Mouse (Mus musculus) gonadal fat pad, adult 2 months (tissue): ENCODE data around the gene Fam167b. TPM values are rescaled to one million over a fixed set of nuclear protein-coding genes. Genes with fewer than 3 reads are reported as not detected.

Source experiments
- DNase-seq: peaks from one replicate; pipeline ENCODE4 v3.0.0-alpha.2; 2012; ENCODE audit warnings: low read depth
- polyA plus RNA-seq: library from polyadenylated mRNA; depleted of rRNA; stranded (reverse); fragments of >200 nt; gene quantifications from 2 replicates; pipeline ENCODE4 v1.2.3, GENCODE M21; 2012; rRNA removed

Gene Fam167b
- polyA plus RNA-seq, result 4.0 and 4.6 TPM in 2 replicates

DNA sequence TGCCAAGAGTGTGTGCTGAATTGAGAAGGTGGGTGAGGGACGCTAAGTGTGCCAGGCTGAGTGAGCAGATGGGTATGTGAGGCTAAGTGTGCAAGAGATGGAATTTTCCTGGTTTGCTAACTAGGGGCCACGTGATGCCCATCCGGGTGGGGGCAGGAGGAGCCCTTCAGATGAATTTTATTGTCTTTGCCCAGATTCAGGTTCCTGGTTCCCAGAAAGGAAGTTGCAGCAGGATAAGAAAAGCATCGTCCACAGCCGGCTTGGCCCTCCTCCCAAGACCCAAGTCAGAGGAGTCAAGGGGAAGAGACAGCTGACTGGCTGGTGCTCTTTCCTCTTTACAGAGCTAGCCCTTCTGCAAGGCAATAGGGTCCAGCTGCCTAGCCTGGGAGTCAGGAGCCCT lies at the start of gene Fam167b:
Gene Fam167b, minus strand, starts transcription at position 84 of the 400 bp plus-strand sequence.
- DNase-seq, result no peak

- DNase-seq, result no peak
Measured at GRCm38 (mm10) chr4:129626035-129626434, 47.7 kb upstream of the Fam167b start.

DNA sequence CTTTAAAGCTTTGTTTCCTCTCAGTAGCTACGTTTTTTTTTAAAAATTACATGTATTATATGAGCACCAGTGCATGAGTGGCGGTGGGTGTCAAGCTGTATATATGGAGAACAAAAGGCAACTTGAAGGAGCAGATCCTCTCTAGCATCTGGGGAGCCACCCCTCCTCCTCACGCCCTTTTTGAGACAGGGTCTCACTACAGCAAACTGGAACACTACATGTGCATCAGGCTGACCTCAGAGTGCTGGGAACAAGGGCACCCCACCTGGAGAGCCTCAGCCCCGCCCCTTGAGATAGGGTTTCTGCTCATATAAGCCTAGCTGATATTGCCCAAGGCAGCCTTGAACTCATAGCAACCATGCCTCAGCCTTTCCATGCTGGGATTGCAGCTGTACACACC lies 47.1 kb upstream of the Fam167b start:
- no peak for DNase-seq

- DNase-seq, result no peak
Measured at GRCm38 (mm10) chr4:129625029-129625370, 46.7 kb upstream of the Fam167b start.

- no peak for DNase-seq
Measured at GRCm38 (mm10) chr4:129624281-129625028, 46.1 kb upstream of the Fam167b start.

DNA sequence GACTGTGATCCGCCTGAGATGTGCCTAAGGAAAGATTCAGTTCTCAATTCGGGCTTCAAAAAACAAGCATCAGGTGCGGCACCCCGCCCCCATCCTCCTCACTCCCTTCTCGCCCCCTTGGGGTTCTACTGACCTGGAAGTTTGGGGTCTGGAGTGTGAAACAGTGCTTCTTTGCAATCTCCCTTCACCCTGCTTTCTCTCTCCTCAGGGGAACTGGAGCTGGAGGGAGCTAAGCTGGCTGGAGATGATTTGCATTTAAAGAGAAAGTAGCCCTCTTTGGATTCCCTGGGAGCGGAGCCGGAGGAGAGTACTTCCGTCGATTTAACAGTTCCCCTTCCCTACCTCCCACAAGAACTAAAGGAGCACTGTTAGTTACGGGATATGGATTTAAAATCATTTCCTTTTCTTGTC lies 45.3 kb upstream of the Fam167b start, which contains the start of gene Ccdc28b:
Gene Ccdc28b, minus strand, starts transcription at position 267 of the 411 bp plus-strand sequence.
- no peak for DNase-seq

GRCm38 (mm10) chr4:129622803-129623535 lies 44.6 kb upstream of the Fam167b start:
- no peak for DNase-seq

DNA sequence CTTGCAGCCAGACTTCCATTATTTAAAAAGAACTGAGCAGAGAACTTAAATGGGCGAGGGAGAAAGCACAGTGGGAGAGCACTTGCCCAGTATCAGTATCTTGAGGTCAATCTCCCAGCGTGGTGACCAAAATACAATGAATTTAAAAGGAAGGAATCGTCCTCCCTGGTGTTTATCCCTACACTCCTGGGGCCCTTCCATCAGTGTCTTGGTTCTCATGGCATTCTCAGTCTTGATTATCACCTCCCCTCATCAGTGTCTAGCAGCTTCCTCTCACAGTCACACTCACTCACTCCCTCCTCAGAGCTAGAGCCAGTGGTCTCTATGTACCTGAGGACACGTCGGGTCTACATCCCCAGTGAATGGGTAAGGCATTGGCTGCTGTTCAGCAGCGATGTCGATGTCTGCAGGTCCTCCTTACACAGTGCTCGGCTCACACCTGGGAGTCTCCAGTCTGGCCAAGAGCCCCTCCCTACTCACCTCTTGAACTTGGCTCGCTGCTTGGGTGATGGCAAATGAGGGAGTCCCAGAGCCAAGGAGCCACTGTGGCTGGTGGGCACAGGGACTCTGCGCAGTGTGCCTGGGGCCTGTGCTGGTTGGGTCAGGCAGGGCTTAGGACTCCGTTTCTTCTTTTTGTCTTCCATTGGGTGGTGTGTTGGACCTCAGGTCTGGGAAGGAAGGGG lies 43.9 kb upstream of the Fam167b start:
- DNase-seq, result no peak

DNA sequence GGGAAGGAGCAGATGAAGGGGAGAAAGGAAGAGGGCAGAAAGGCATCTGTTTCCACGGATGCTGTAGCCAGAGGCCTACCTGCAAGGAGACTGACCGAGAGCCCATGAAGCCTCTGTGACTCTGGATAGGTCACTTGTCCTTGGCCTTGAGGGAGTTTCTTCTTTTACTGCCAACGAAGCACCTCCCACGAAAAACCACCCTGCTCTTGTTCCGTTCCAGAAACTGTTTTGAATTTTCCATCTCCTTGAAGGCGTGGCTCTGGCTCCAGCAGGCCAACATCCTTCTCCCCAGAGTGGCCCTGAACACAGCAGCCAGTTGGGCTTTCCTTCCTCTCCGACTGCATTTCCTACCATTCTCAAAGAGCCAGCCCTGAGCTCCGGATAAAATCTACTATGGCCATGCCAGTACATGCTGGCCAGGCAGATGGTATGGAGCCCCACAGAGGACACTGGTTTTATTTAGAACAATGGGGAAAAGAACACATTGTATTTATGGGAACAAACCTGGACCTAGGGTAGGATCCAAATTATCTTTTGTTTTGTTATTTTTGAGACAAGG lies 43.0 kb upstream of the Fam167b start:
- DNase-seq, result no peak

GRCm38 (mm10) chr4:129620419-129621282 lies 42.3 kb upstream of the Fam167b start:
- no peak for DNase-seq

DNA sequence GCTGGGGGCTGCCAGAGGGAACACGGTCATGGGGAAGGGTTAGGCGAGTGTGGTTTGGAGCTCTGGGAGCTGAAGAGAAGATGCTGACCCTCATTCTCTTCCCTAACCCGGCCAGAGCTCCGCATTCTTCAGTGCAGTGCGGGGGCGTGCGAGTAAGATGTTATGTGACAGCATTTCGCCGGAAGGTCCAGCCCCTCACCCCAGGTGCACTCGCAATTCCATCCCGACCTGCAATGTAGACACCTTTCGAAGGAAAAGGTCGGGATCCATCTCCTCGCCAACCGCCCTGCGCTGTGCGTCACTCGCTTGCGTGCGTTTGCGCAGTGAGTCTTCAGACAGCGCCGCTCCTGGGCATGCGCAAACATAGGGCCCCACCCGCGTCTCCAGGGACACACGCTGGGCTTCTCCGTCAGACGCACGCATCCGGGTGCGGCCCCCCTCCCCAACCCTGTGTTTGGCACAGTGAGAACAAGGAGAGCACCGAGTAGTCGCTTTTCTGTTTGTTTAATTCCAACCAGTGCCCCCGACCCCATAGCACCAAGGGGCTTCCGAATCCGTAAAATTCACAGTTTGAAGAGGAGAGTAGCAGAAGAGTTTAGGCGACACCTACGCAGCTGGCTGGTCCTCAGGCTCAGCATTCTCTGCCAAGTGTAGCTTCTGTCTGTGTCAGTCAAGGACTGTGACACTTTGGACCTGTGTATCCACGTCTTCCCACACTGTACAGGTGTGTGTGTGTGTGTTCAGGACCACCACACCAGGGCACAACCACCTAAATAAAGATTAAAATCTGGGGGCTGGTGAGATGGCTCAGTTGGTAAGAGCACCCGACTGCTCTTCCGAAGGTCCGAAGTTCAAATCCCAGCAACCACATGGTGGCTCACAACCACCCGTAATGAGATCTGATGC lies 40.7 kb upstream of the Fam167b start, which contains the start of gene Iqcc:
Gene Iqcc, minus strand, starts transcription at position 314 of the 906 bp plus-strand sequence.
- no peak for DNase-seq

DNA sequence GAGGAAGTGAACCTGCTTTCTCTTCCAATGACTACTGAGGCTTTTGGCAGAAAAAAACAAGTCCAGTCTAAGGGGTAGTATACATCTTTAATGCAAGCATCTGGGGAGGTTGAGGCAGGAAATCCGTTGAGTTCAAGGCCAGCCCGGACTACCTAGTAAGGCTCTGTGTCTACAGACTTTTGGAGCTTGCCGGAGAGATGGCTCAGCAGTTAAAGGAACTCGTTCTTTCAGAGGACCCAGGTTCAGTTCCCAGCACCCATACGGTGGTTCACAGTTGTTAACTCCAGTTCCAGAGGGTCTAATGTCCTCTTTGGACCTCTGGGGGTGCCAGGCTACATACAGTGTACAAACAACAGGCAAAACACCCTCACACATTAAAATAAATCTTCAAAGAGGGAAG lies 39.7 kb upstream of the Fam167b start:
- no peak for DNase-seq

- DNase-seq, result no peak
Measured at GRCm38 (mm10) chr4:129617121-129617641, 38.8 kb upstream of the Fam167b start.

DNA sequence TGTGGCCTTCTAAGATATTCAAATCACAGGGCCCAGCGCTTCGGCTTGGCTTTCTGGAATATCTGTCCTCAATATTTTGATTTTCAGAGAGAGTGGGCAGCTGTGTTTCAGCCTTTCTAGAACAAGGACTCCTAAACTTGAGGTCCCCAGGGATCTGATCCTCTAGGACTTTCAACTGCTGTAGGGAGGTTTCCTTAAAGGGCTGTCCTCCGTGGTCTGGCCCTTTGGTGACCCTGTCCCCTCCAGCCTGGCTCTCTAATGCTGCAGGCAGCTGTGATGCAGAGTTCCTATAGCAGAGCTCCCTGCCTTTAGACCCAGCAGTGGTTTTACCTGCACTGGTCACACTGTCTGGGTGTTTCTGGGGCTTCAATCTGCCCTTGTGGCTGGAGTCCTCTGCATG lies 38.3 kb upstream of the Fam167b start:
- no peak for DNase-seq

GRCm38 (mm10) chr4:129615801-129616290 lies 37.5 kb upstream of the Fam167b start:
- no peak for DNase-seq

DNA sequence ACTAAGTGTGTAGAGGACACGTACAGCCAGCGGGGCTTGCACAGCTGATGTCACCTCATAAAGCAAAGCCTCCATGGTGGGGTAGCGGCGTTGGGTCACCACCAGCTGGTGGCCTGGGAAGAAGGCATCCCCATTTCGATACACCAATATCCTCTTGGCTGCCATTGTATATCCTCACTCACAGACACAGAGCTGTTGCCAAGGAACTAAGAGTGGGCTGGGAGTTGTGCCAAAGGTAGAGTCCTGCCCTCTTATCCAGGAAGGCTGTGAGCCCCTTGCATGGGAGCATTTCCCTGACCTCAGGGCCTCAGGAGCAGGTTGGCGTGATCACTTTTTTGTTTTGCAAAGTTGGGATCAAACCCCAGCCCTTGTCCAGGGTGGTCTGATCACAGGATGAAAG lies 35.7 kb upstream of the Fam167b start, which contains the start of gene Dcdc2b:
Gene Dcdc2b, minus strand, starts transcription at position 165 of the 400 bp plus-strand sequence.
- no peak for DNase-seq

DNA sequence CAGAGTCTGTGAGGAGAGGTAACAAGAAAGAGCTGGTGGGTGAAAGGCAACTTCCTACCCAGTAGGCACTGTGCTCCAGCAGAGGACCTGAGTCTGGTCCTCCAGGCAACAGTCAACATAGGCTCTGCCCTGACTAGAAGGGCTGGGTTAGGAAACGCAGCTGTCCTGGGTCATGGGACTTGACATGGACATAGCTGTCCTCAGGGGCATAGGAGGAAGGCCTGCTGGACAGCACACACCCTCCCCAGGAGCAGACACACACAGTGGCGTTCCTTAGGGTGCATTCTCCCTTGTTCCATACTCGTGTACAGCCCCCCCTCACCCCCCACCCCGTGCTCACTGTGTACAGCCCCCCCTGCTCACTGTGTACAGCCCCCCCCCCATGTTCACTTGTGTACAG lies 32.1 kb upstream of the Fam167b start:
- no peak for DNase-seq

- no peak for DNase-seq
Measured at GRCm38 (mm10) chr4:129610026-129610425, 31.7 kb upstream of the Fam167b start.

GRCm38 (mm10) chr4:129609139-129609631 lies 30.8 kb upstream of the Fam167b start:
- no peak for DNase-seq
